Mouse (Mus musculus): ENCODE measurements around the gene 2310022B05Rik.

2310022B05Rik gene

GRCm38 (mm10) chr8:124661781-124662180, 1.4 kb downstream of the 2310022B05Rik start:
- peak; percentile 43 to 81 for DNase-seq (ENCODE audit: low spot score in 2 of 2)

- no peak for DNase-seq (ENCODE audit: low spot score in 2 of 2)
These were observed 4.8 kb downstream of the 2310022B05Rik start for GRCm38 (mm10) chr8:124658415-124658814.

DNA sequence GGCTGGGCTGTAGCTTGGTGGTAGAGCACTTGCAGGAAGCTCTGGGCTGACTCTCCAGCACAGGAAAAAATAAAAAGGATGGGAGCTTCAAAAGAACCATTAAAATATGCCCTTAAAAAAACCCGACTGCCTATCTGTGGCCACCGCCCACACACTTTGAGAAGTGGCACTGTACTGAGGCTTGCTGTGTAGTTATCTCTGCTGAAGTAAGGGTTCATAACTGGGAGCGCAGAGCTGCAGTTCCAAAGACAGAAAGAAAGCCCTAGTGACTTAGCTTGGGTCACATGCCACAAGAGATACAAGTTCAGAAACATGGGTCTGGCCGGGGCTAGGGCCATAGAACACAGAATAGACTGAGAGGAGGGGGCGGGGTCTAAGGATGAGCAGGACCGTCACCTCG, 5.2 kb downstream of the 2310022B05Rik start:
- DNase-seq (ENCODE audit: low spot score in 2 of 2), result no peak

GRCm38 (mm10) chr8:124653568-124654475, 9.3 kb downstream of the 2310022B05Rik start:
- no peak for DNase-seq (ENCODE audit: low spot score in 2 of 2)

GRCm38 (mm10) chr8:124652546-124652945, 10.6 kb downstream of the 2310022B05Rik start:
- no peak for DNase-seq (ENCODE audit: low spot score in 2 of 2)

DNA sequence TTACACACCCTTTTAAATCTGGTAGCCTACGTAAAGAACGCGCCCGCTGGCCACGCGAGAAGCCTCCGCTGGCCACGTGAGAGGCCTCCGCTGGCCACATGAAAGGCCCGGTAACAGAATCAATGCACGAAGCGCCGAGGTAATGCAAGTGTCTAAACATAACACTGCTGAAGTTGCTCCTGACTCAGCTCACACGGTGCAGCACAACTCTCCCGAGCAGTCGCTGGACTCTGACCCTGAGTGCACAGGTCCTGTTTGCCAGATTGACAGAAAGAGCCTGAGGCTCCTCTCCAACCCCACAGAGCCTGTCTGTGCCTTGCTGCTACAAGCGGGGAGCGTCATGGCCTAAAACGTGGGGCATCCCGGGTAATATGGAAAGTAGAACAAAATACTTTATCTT, 11.4 kb downstream of the 2310022B05Rik start:
- DNase-seq (ENCODE audit: low spot score in 2 of 2), result no peak

- no peak for DNase-seq (ENCODE audit: low spot score in 2 of 2)
These were observed 14.9 kb downstream of the 2310022B05Rik start for GRCm38 (mm10) chr8:124648311-124648710.

DNA sequence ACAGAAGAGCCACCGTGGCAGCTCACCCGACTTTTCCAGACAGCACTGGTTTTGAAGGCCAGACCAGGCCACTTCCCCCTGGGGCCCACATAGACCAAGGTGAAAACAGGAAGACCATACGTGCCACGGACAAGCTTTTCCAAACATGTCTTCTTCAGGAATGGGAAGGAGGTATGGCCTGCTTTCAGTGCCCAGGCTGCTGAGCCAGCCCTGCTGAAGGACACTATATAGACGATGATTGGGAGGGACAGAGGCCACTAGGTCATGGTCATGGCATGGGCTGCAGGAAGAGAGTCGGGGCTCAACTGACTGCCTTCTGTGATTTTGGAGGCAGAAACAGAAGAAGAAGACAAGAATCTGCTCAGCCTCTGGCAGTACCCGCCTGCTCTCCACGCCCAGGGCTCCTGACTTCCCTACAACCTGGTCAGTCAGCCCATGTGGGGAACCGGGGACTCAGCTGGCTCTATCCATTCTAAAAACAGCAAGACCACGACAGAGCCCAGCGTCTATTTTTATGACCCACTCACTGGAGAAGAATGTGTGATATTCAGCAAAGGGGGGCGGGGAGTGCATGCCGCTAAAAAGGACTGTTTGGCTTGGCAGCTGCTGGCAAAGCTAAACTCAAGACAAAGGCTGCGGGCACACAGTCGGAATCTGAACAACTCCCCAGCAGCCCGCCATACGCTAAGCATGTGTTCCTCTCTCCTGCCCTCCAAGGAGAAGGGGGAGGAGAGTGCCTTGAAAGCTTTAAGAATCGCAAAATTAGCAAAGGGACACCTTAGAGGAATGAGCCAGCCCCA, 19.4 kb downstream of the 2310022B05Rik start:
- DNase-seq (ENCODE audit: low spot score in 2 of 2), result peak; percentile 64 to 82

DNA sequence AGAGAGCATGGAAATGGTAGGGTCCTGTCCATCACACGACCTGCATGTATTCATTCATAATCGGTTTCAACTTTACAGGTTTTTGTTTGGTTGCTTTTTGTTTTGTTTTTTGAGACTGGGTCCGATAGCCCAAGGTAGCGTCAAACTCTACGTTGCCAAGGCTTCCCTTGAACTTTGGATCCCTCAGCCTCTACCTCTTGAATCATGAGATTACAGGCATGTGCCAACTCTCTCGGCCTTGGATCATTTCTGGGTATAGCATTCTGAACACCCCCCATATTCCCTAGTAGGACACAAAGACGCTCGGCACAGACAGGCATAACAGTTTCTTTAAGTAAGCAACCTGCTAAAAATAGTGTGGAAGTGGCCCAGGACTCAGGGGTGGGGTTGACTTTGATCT, 21.6 kb downstream of the 2310022B05Rik start:
- no peak for DNase-seq (ENCODE audit: low spot score in 2 of 2)

GRCm38 (mm10) chr8:124635247-124635502, 28.0 kb downstream of the 2310022B05Rik start:
- DNase-seq (ENCODE audit: low spot score in 2 of 2), result no peak

GRCm38 (mm10) chr8:124634411-124635246, 28.5 kb downstream of the 2310022B05Rik start:
- no peak for DNase-seq (ENCODE audit: low spot score in 2 of 2)

DNA sequence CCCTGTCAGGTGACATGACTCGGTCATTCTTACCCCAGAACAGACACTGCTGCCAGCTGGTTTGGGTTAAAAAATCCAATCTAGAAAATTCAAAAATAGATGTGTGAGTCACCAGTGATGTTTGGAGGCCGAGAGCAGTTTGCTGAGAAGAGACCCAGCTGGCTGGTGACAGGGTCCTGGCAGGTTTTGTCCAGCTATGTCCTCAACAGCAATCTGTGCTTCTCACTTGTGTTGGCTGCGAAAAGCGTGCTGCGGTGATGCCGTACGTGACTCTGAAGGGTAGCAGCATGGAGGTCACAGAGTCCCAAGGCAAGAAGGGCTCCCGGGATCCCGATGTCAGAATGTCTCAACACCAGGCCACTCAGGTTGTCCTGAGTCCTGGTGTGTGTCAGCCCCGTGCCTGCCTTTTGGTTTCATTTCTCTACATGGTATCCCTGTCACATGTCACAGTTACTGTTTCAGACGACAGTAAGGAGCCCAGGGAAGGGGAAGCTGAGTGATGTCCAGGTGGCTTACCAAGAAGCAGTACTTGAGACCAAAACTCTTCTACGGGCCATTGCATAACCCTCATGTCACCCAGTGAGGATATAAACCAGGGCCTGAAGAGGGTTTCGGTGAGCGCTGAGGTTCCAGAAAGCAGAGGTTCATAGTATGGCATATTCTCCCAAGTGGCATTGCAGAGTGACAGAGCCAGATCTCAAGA, 30.0 kb downstream of the 2310022B05Rik start:
- peak; percentile 50 to 54 for DNase-seq (ENCODE audit: low spot score in 2 of 2)

GRCm38 (mm10) chr8:124631966-124632365, 31.2 kb downstream of the 2310022B05Rik start:
- no peak for DNase-seq (ENCODE audit: low spot score in 2 of 2)

DNA sequence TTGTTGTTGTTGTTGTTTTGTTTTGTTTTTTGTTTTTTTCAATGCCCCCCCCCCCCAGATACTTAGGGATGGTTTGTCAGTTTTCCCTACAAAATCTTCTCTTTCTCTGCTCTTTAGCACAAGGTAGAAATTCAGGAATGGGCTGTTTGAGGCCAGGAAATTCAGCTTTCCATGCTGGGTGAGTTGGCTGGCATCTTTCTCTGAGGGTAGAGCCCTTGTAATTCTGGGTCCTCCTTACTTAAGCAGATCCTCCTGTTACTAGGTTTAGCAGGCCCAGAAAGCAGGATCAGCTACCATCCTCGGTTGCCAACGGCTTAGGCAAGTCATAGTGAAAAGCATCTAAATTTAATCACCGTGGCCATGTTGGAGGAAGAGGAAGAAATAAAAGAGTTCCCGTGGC, 32.3 kb downstream of the 2310022B05Rik start:
- no peak for DNase-seq (ENCODE audit: low spot score in 2 of 2)

GRCm38 (mm10) chr8:124630489-124630888, 32.7 kb downstream of the 2310022B05Rik start:
- no peak for DNase-seq (ENCODE audit: low spot score in 2 of 2)

DNA sequence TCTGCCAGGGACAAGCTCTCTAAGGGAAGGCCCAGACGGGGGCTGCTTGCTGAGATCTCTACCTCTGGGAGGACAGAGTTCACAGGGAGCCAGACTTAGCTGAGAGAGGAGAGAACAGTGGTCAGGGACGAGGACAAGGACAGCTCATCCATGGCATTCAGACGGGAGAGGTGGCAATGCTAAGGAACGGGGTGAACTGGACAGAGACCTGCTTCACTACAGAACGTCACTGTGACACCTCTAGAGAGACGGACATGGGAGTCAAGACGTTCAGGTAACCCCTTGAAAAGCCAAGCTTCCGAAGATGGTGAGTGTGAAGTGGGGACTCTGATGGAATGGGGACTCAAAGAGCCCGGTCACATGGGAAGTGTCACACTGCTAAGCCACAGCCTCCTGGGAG, 36.9 kb downstream of the 2310022B05Rik start:
- DNase-seq (ENCODE audit: low spot score in 2 of 2), result no peak

- DNase-seq (ENCODE audit: low spot score in 2 of 2), result peak; percentile 45 to 69
These were observed 41.9 kb downstream of the 2310022B05Rik start for GRCm38 (mm10) chr8:124621255-124621654.

GRCm38 (mm10) chr8:124618252-124618651, 44.9 kb downstream of the 2310022B05Rik start:
- no peak for DNase-seq (ENCODE audit: low spot score in 2 of 2)

DNA sequence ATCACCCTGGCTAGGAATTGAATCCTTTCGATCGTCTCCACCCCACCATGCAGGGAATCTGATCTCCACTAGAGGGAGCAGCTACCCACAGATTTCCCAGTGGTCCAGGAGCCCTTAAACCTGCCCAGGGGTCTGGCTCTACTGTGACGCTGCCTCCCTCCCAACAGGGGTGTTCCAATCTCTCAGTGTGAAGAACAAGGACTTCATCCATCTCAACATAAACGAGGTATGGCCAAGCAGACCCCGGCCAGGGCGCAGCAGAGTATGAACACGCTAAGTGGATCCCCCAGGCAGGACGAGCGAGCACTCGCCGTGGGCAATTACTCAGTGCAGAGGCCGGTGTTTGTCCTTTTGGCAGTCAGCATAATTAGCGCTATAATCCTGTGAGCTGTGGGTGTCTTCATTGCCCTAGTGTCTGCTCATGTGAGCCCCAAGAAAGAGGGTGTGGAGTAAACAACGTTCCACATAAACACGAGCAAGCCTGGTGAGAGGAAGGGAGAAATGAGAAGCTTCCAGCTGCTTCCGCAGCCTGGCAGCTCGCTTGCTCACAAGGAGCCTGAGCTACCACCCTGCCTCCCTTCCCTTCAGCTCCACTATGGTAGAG, 45.8 kb downstream of the 2310022B05Rik start:
- DNase-seq (ENCODE audit: low spot score in 2 of 2), result peak; percentile 84 to 91

DNA sequence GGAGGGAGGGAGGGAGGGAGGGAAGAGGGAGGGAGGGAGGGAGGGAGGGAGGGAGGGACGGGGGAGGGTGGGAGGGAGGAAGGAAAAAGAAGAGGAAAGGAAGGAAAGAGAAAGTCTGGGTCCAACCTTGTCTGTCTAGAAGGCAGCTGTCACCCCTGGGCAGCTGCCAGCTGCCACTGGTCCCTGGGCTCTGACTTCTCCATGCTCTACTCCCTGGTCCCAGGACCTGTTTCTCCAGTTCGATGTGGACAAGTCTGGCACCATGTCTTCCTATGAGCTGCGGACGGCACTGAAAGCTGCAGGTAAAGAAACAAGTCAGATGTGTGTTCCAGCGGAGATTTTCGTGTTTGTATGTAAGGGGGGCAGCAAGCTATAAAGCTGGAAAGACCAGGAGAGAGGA, 48.8 kb downstream of the 2310022B05Rik start:
- DNase-seq (ENCODE audit: low spot score in 2 of 2), result no peak

GRCm38 (mm10) chr8:124608972-124609353, 54.2 kb downstream of the 2310022B05Rik start:
- no peak for DNase-seq (ENCODE audit: low spot score in 2 of 2)

Measured in frontal cortex, postnatal 36 days (tissue).